Mouse (Mus musculus) forebrain, embryonic 12.5 days (tissue): ENCODE measurements at regions not wholly inside any gene's neighbourhood (a gene's known extent, or its start where the extent isn't known, plus 50 kb on each side); places are given as distances from the start of the nearest gene placed in this dataset.
A peak's percentile ranks its signal among the peaks of the same experiment; 100 is the strongest.

Experiments used
- ATAC-seq: fragments of 200-750 bp; cut with Nextera tagmentation; 2 replicates; pipeline ENCODE4 v1.8.0; 2017; ENCODE audit warnings: moderate TSS enrichment; ENCODE audit not compliant: low FRiP score
- H3K27ac ChIP-seq: fragments of 300-500 bp; sonication (generic); 2 replicates; pipeline ENCODE4 v1.5.1; 2016; ENCODE audit warnings: mild to moderate bottlenecking
- H3K27me3 ChIP-seq: fragments of 300-500 bp; sonication (generic); 2 replicates; pipeline ENCODE4 v1.6.1; 2016; ENCODE audit warnings: mild to moderate bottlenecking
- H3K36me3 ChIP-seq: fragments of 300-500 bp; sonication (generic); replicated peaks from 2 replicates; pipeline ENCODE4 v1.6.1; 2016; ENCODE audit warnings: mild to moderate bottlenecking
- H3K4me1 ChIP-seq: fragments of 300-500 bp; sonication (generic); 2 replicates; pipeline ENCODE4 v1.6.1; 2016
- H3K4me2 ChIP-seq: fragments of 300-500 bp; sonication (generic); 2 replicates; pipeline ENCODE4 v1.6.1; 2016; ENCODE audit warnings: mild to moderate bottlenecking, moderate library complexity
- H3K4me3 ChIP-seq: fragments of 300-500 bp; sonication (generic); replicated peaks from 2 replicates; pipeline ENCODE4 v1.5.1; 2016; ENCODE audit warnings: mild to moderate bottlenecking
- H3K9ac ChIP-seq: fragments of 300-500 bp; sonication (generic); 2 replicates; pipeline ENCODE4 v1.6.1; 2016; ENCODE audit warnings: mild to moderate bottlenecking
- H3K9me3 ChIP-seq: fragments of 300-500 bp; sonication (generic); 2 replicates; pipeline ENCODE4 v1.6.1; 2016
- WGBS: fragments of 180-500 bp; shearing (Covaris S2); methylation state at CpG from one replicate; pipeline ENCODE4 v1.1.7; 2016; 5-methylcytosine and 5-hydroxymethylcytosine counted together

- no peak overlapping the region for H3K27ac ChIP-seq
- peaks cover 21% of the 10 kb centered on the region for H3K4me1 ChIP-seq
- peaks cover 45% of the 10 kb centered on the region for H3K27me3 ChIP-seq
- H3K9me3 ChIP-seq = 0 out of 2 replicates have a peak, but pooled peaks cover 7% of the 10 kb centered on the region
- no peak overlapping the region for H3K9ac ChIP-seq
- WGBS = 89% methylated on average over 15 of the region's 15 CpGs
- H3K36me3 ChIP-seq = no peaks in the 10 kb centered on the region
- no peak overlapping the region for H3K4me2 ChIP-seq
- no peak for ATAC-seq
- no peak overlapping the region for H3K4me3 ChIP-seq
Measured at GRCm38 (mm10) chr9:61055928-61056730, 261.8 kb downstream of the Uaca start.

- Histone ChIP-seq H3K4me2 (no peak overlapping the region), H3K4me1 (peaks cover 21% of the 10 kb centered on the region), H3K27ac (0 out of 2 replicates have a peak overlapping the region, but pooled peaks have one; percentile 14), H3K9ac (no peak overlapping the region), H3K36me3 (no peaks in the 10 kb centered on the region), H3K4me3 (no peak overlapping the region), H3K9me3 (0 out of 2 replicates have a peak, but pooled peaks cover 7% of the 10 kb centered on the region), H3K27me3 (peaks cover 45% of the 10 kb centered on the region)
- WGBS = 49% methylated on average over 10 of the region's 10 CpGs
- ATAC-seq = peak; percentile 39; the same call in 1 of the 2 replicates
Measured at GRCm38 (mm10) chr9:61056731-61057270, 262.5 kb downstream of the Uaca start.

- Histone ChIP-seq H3K9me3 (0 out of 2 replicates have a peak, but pooled peaks cover 7% of the 10 kb centered on the region), H3K4me1 (peaks cover 20% of the 10 kb centered on the region), H3K27ac (no peak overlapping the region), H3K4me3 (no peak overlapping the region), H3K4me2 (no peak overlapping the region), H3K36me3 (no peaks in the 10 kb centered on the region), H3K27me3 (peaks cover 39% of the 10 kb centered on the region), H3K9ac (no peak overlapping the region)
- no peak for ATAC-seq
Measured at GRCm38 (mm10) chr9:61059225-61059624, 264.9 kb downstream of the Uaca start.

GRCm38 (mm10) chr9:61060958-61061357, 266.6 kb downstream of the Uaca start:
- Histone ChIP-seq H3K27me3 (peaks cover 28% of the 10 kb centered on the region), H3K4me1 (peaks cover 15% of the 10 kb centered on the region), H3K9me3 (0 out of 2 replicates have a peak, but pooled peaks cover 7% of the 10 kb centered on the region), H3K9ac (no peak overlapping the region), H3K27ac (no peak overlapping the region), H3K36me3 (no peaks in the 10 kb centered on the region), H3K4me3 (no peak overlapping the region), H3K4me2 (no peak overlapping the region)
- WGBS = 81% methylated on average over 8 of the region's 8 CpGs
- ATAC-seq = no peak

- no peak overlapping the region for H3K9ac ChIP-seq
- H3K27ac ChIP-seq = no peak overlapping the region
- no peak for ATAC-seq
- no peaks in the 10 kb centered on the region for H3K36me3 ChIP-seq
- peaks cover 8% of the 10 kb centered on the region for H3K4me1 ChIP-seq
- H3K9me3 ChIP-seq = 0 out of 2 replicates have a peak, but pooled peaks cover 4% of the 10 kb centered on the region
- peaks cover 19% of the 10 kb centered on the region; the same call in 1 of the 2 replicates for H3K27me3 ChIP-seq
- no peak overlapping the region for H3K4me2 ChIP-seq
- 74% methylated on average over 8 of the region's 8 CpGs for WGBS
- no peak overlapping the region for H3K4me3 ChIP-seq
Measured at GRCm38 (mm10) chr9:61064714-61065305, 270.5 kb downstream of the Uaca start.

- Histone ChIP-seq H3K9me3 (no peaks in the 10 kb centered on the region), H3K4me3 (no peak overlapping the region), H3K36me3 (no peaks in the 10 kb centered on the region), H3K4me2 (no peak overlapping the region), H3K9ac (no peak overlapping the region), H3K4me1 (peaks cover 28% of the 10 kb centered on the region), H3K27me3 (peaks cover 41% of the 10 kb centered on the region; the same call in 1 of the 2 replicates), H3K27ac (no peak overlapping the region)
- no peak for ATAC-seq
- 35% methylated on average over 13 of the region's 13 CpGs for WGBS
Measured at GRCm38 (mm10) chr9:61069553-61070314, 275.4 kb downstream of the Uaca start.

- no peaks in the 10 kb centered on the region for H3K9me3 ChIP-seq
- no peak overlapping the region for H3K9ac ChIP-seq
- no peak for ATAC-seq
- H3K4me3 ChIP-seq = no peak overlapping the region
- H3K27me3 ChIP-seq = peaks cover 40% of the 10 kb centered on the region; the same call in 1 of the 2 replicates
- peaks cover 28% of the 10 kb centered on the region for H3K4me1 ChIP-seq
- no peak overlapping the region for H3K4me2 ChIP-seq
- H3K27ac ChIP-seq = no peak overlapping the region
- no peaks in the 10 kb centered on the region for H3K36me3 ChIP-seq
- WGBS = 33% methylated on average over 8 of the region's 8 CpGs
Measured at GRCm38 (mm10) chr9:61070315-61070707, 276.0 kb downstream of the Uaca start.

GRCm38 (mm10) chr9:61070861-61071260, 276.5 kb downstream of the Uaca start:
- H3K4me3 ChIP-seq = no peak overlapping the region
- 17% methylated on average over 9 of the region's 9 CpGs for WGBS
- peaks cover 41% of the 10 kb centered on the region for H3K27me3 ChIP-seq
- no peak for ATAC-seq
- peaks cover 28% of the 10 kb centered on the region for H3K4me1 ChIP-seq
- H3K9me3 ChIP-seq = no peaks in the 10 kb centered on the region
- H3K9ac ChIP-seq = no peak overlapping the region
- no peaks in the 10 kb centered on the region for H3K36me3 ChIP-seq
- H3K4me2 ChIP-seq = no peak overlapping the region
- no peak overlapping the region for H3K27ac ChIP-seq

GRCm38 (mm10) chr9:61073482-61073881, 279.1 kb downstream of the Uaca start:
- Histone ChIP-seq H3K36me3 (no peaks in the 10 kb centered on the region), H3K4me2 (no peak overlapping the region), H3K9ac (no peak overlapping the region), H3K4me3 (no peak overlapping the region), H3K27me3 (peaks cover 36% of the 10 kb centered on the region), H3K9me3 (no peaks in the 10 kb centered on the region), H3K27ac (no peak overlapping the region), H3K4me1 (peaks cover 25% of the 10 kb centered on the region)
- 48% methylated on average over 4 of the region's 4 CpGs for WGBS
- no peak for ATAC-seq

- ATAC-seq = no peak
- Histone ChIP-seq H3K36me3 (no peaks in the 10 kb centered on the region), H3K9me3 (no peaks in the 10 kb centered on the region), H3K4me3 (no peak overlapping the region), H3K4me2 (no peak overlapping the region), H3K27ac (no peak overlapping the region), H3K27me3 (peaks cover 30% of the 10 kb centered on the region), H3K4me1 (peaks cover 17% of the 10 kb centered on the region), H3K9ac (no peak overlapping the region)
- 77% methylated on average over 4 of the region's 4 CpGs for WGBS
Measured at GRCm38 (mm10) chr9:61075071-61075470, 280.7 kb downstream of the Uaca start.

GRCm38 (mm10) chr9:61077181-61077580, 282.8 kb downstream of the Uaca start:
- H3K27me3 ChIP-seq = peaks cover 27% of the 10 kb centered on the region
- WGBS = 59% methylated on average over 2 of the region's 2 CpGs

GRCm38 (mm10) chr9:61077807-61078206, 283.5 kb downstream of the Uaca start:
- Histone ChIP-seq H3K36me3 (no peaks in the 10 kb centered on the region), H3K27me3 (peaks cover 23% of the 10 kb centered on the region), H3K9me3 (no peaks in the 10 kb centered on the region), H3K27ac (no peak overlapping the region), H3K4me1 (peaks cover 17% of the 10 kb centered on the region), H3K9ac (no peak overlapping the region), H3K4me3 (no peak overlapping the region), H3K4me2 (no peak overlapping the region)
- WGBS = 85% methylated on average over 4 of the region's 4 CpGs
- no peak for ATAC-seq

More at GRCm38 (mm10) chr9:61077181-61077580, 282.8 kb downstream of the Uaca start:
- Histone ChIP-seq H3K27ac (no peak overlapping the region), H3K4me1 (peaks cover 11% of the 10 kb centered on the region), H3K9me3 (no peaks in the 10 kb centered on the region), H3K4me3 (no peak overlapping the region), H3K9ac (no peak overlapping the region), H3K4me2 (no peak overlapping the region), H3K36me3 (no peaks in the 10 kb centered on the region)
- no peak for ATAC-seq
